Mouse (Mus musculus) limb, embryonic 15.5 days (tissue): ENCODE measurements around the gene Kat14. TPM values are rescaled to one million over a fixed set of nuclear protein-coding genes. Genes with fewer than 3 reads are reported as not detected.

ENCODE experiments used
- ATAC-seq: fragments of 200-750 bp; cut with Nextera tagmentation; 2 replicates; pipeline ENCODE4 v1.8.0; 2017; ENCODE audit warnings: low read depth, moderate TSS enrichment; ENCODE audit not compliant: insufficient number of reproducible peaks, low FRiP score, low TSS enrichment
- H3K27ac ChIP-seq: fragments of 300-500 bp; sonication (generic); 2 replicates; pipeline ENCODE4 v1.5.1; 2015; ENCODE audit warnings: moderate library complexity, mild to moderate bottlenecking, inconsistent platforms
- H3K27me3 ChIP-seq: fragments of 300-500 bp; sonication (generic); 2 replicates; pipeline ENCODE4 v1.6.1; 2015; ENCODE audit warnings: inconsistent platforms
- H3K36me3 ChIP-seq: fragments of 300-500 bp; sonication (generic); 2 replicates; pipeline ENCODE4 v1.6.1; 2015; ENCODE audit warnings: inconsistent platforms
- H3K4me1 ChIP-seq: fragments of 300-500 bp; sonication (generic); 2 replicates; pipeline ENCODE4 v1.6.1; 2015; ENCODE audit warnings: inconsistent platforms
- H3K4me2 ChIP-seq: fragments of 300-500 bp; sonication (generic); 2 replicates; pipeline ENCODE4 v1.6.1; 2015; ENCODE audit warnings: mild to moderate bottlenecking, inconsistent platforms
- H3K4me3 ChIP-seq: fragments of 300-500 bp; sonication (generic); 2 replicates; pipeline ENCODE4 v1.5.1; 2015; ENCODE audit warnings: mild to moderate bottlenecking, inconsistent platforms
- H3K9ac ChIP-seq: fragments of 300-500 bp; sonication (generic); 2 replicates; pipeline ENCODE4 v1.6.1; 2015; ENCODE audit warnings: inconsistent platforms
- H3K9me3 ChIP-seq: fragments of 300-500 bp; sonication (generic); 2 replicates; pipeline ENCODE4 v1.6.1; 2016; ENCODE audit warnings: inconsistent platforms
- WGBS: fragments of 180-500 bp; shearing (Covaris S2); methylation state at CpG from one replicate; pipeline ENCODE4 v1.1.7; 2015; 5-methylcytosine and 5-hydroxymethylcytosine counted together
- polyA plus RNA-seq: library from polyadenylated mRNA; unstranded; fragments of >200 nt; fragmentation: Nextera tagmentation; extraction: Ambion mirVana; gene quantifications from 2 replicates; pipeline ENCODE4 v1.2.1, GENCODE M21; 2015

Gene Kat14
- polyA plus RNA-seq, 1 experiment from 2014 or later, result 40.1 TPM

DNA sequence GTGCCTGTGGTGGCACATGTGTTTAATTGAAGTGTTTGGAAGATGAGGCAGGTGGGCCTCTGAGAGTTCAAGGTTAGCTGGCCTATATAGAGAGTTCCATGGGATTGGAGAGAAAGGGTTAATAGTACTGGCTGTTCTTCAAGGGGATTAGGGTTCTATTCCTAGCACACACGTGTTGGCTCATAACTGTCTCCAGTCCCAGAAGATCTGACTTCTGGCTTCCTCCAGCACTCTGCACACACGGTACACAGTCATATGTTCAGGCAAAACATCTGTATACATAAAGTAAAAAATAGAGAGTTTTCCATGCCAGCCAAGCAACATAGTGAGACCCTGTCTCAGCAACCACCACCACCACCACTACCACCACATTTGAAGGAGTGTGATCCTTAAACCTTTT is 17.5 kb downstream of the Kat14 start:
- Histone ChIP-seq H3K27me3 (no peaks in the 10 kb centered on the region), H3K4me2 (no peak overlapping the region), H3K9me3 (no peaks in the 10 kb centered on the region), H3K4me1 (no peaks in the 10 kb centered on the region), H3K4me3 (no peak overlapping the region), H3K36me3 (peaks cover 78% of the 10 kb centered on the region), H3K9ac (no peak overlapping the region), H3K27ac (no peak overlapping the region; the same call in 1 of the 2 replicates)
- WGBS, result 41% methylated on average over 2 of the region's 2 CpGs
- ATAC-seq, result no peak

- no peak for ATAC-seq
Observed at GRCm38 (mm10) chr2:144388416-144388815, 19.6 kb downstream of the Kat14 start.

DNA sequence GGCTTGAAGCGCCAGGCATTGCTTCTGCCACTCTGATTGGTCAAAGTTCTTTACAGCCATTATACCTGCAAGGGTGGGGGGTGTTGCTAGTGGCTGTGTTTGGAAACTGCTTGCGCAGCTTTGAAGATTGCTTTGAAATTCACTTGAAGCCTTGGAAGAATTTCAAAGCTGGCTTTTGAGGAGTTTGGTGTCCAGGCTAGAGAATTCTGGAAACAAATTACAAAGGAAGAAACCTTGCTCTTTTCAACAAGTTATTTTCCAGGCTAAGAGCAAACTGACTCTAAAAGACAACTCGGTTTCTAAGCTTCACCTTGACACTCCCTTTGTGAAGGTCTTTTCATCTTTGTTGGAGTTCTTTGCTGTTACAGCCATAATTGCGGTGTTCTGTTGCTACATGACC is 30.7 kb downstream of the Kat14 start:
- Histone ChIP-seq H3K36me3 (peaks cover 93% of the 10 kb centered on the region), H3K9ac (no peak overlapping the region), H3K4me1 (no peaks in the 10 kb centered on the region), H3K27ac (no peak overlapping the region), H3K4me3 (no peak overlapping the region), H3K9me3 (no peaks in the 10 kb centered on the region), H3K27me3 (no peaks in the 10 kb centered on the region), H3K4me2 (no peak overlapping the region)
- ATAC-seq, result no peak
- WGBS, result 85% methylated on average over 4 of the region's 4 CpGs

More at GRCm38 (mm10) chr2:144388416-144388815, 19.6 kb downstream of the Kat14 start:
- H3K27ac ChIP-seq, result no peak overlapping the region
- no peaks in the 10 kb centered on the region for H3K9me3 ChIP-seq
- no peak overlapping the region for H3K4me2 ChIP-seq
- no peaks in the 10 kb centered on the region for H3K27me3 ChIP-seq
- peaks cover 71% of the 10 kb centered on the region for H3K36me3 ChIP-seq
- H3K4me3 ChIP-seq, result no peak overlapping the region
- no peak overlapping the region for H3K9ac ChIP-seq
- H3K4me1 ChIP-seq, result no peaks in the 10 kb centered on the region
- WGBS, result 92% methylated on average over 3 of the region's 3 CpGs

GRCm38 (mm10) chr2:144400659-144401058 is 31.9 kb downstream of the Kat14 start:
- Histone ChIP-seq H3K4me3 (no peak overlapping the region), H3K9me3 (no peaks in the 10 kb centered on the region), H3K9ac (no peak overlapping the region), H3K27ac (no peak overlapping the region), H3K4me2 (no peak overlapping the region), H3K36me3 (peaks cover 91% of the 10 kb centered on the region), H3K4me1 (no peaks in the 10 kb centered on the region), H3K27me3 (no peaks in the 10 kb centered on the region)
- ATAC-seq, result no peak
- 86% methylated on average over 6 of the region's 6 CpGs for whole genome bisulfite sequencing

- H3K9ac ChIP-seq, result no peak overlapping the region
- H3K4me1 ChIP-seq, result no peaks in the 10 kb centered on the region
- H3K36me3 ChIP-seq, result peaks cover 52% of the 10 kb centered on the region
- no peak overlapping the region for H3K4me2 ChIP-seq
- ATAC-seq, result no peak
- no peaks in the 10 kb centered on the region for H3K9me3 ChIP-seq
- no peak overlapping the region for H3K27ac ChIP-seq
- H3K4me3 ChIP-seq, result no peak overlapping the region
- 85% methylated on average over 4 of the region's 4 CpGs for WGBS
- H3K27me3 ChIP-seq, result no peaks in the 10 kb centered on the region
Observed at GRCm38 (mm10) chr2:144409037-144409436, 40.3 kb downstream of the Kat14 start.

GRCm38 (mm10) chr2:144410603-144411002 is 41.8 kb downstream of the Kat14 start:
- H3K9ac ChIP-seq, result no peak overlapping the region
- H3K4me1 ChIP-seq, result no peaks in the 10 kb centered on the region
- WGBS, result 56% methylated on average over 3 of the region's 3 CpGs
- no peak for ATAC-seq
- no peaks in the 10 kb centered on the region for H3K9me3 ChIP-seq
- peaks cover 45% of the 10 kb centered on the region for H3K36me3 ChIP-seq
- no peak overlapping the region for H3K4me3 ChIP-seq
- no peaks in the 10 kb centered on the region for H3K27me3 ChIP-seq
- H3K27ac ChIP-seq, result no peak overlapping the region
- H3K4me2 ChIP-seq, result no peak overlapping the region

DNA sequence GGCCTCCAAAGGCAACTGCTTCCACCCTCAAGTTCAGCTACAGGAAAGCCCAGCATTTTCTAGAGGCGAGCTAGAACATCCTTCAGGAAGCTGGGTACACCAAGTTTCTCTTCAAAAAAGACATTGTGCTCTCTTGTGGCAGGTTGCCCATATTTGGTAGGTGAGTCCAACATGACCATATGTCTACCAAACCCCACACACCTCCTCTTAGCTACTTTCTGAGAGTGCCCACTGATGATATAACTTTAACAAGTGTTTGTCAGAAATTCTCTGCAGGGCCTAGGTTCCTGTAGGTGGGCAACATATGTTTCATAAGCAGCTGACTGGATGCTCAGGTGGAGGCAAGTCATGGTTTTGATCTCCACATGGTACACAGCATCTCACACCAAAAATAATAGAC is 45.9 kb downstream of the Kat14 start:
- no peak overlapping the region for H3K4me3 ChIP-seq
- H3K27me3 ChIP-seq, result no peaks in the 10 kb centered on the region
- peaks cover 15% of the 10 kb centered on the region for H3K36me3 ChIP-seq
- ATAC-seq, result no peak
- H3K27ac ChIP-seq, result no peak overlapping the region
- no peak overlapping the region for H3K9ac ChIP-seq
- H3K9me3 ChIP-seq, result no peaks in the 10 kb centered on the region
- WGBS, result 91% methylated on average over 1 of the region's 1 CpGs
- H3K4me2 ChIP-seq, result no peak overlapping the region
- H3K4me1 ChIP-seq, result peaks cover 5% of the 10 kb centered on the region; the same call in 1 of the 2 replicates

GRCm38 (mm10) chr2:144416859-144417258 is 48.1 kb downstream of the Kat14 start:
- H3K4me3 ChIP-seq, result no peak overlapping the region
- no peaks in the 10 kb centered on the region for H3K27me3 ChIP-seq
- peaks cover 5% of the 10 kb centered on the region; the same call in 1 of the 2 replicates for H3K4me1 ChIP-seq
- no peak overlapping the region for H3K27ac ChIP-seq
- H3K36me3 ChIP-seq, result peaks cover 11% of the 10 kb centered on the region
- H3K9ac ChIP-seq, result no peak overlapping the region
- no peaks in the 10 kb centered on the region for H3K9me3 ChIP-seq
- no peak overlapping the region for H3K4me2 ChIP-seq
- ATAC-seq, result no peak
- 36% methylated on average over 8 of the region's 8 CpGs for WGBS

GRCm38 (mm10) chr2:144418062-144418461 is 49.3 kb downstream of the Kat14 start:
- H3K9ac ChIP-seq, result no peak overlapping the region
- H3K36me3 ChIP-seq, result peaks cover 6% of the 10 kb centered on the region
- ATAC-seq, result no peak
- WGBS, result 24% methylated on average over 2 of the region's 2 CpGs
- peaks cover 5% of the 10 kb centered on the region; the same call in 1 of the 2 replicates for H3K4me1 ChIP-seq
- H3K27ac ChIP-seq, result no peak overlapping the region
- no peaks in the 10 kb centered on the region for H3K9me3 ChIP-seq
- H3K4me3 ChIP-seq, result no peak overlapping the region
- H3K27me3 ChIP-seq, result no peaks in the 10 kb centered on the region
- H3K4me2 ChIP-seq, result no peak overlapping the region

- H3K4me3 ChIP-seq, result no peak overlapping the region
- H3K27me3 ChIP-seq, result no peaks in the 10 kb centered on the region
- ATAC-seq, result no peak
- no peak overlapping the region for H3K4me2 ChIP-seq
- no peak overlapping the region for H3K27ac ChIP-seq
- no peak overlapping the region for H3K9ac ChIP-seq
- no peaks in the 10 kb centered on the region for H3K36me3 ChIP-seq
- 51% methylated on average over 10 of the region's 10 CpGs for WGBS
- H3K9me3 ChIP-seq, result no peaks in the 10 kb centered on the region
- H3K4me1 ChIP-seq, result no peaks in the 10 kb centered on the region; the same call in 1 of the 2 replicates
Observed at GRCm38 (mm10) chr2:144422094-144422675, 53.4 kb downstream of the Kat14 start.

DNA sequence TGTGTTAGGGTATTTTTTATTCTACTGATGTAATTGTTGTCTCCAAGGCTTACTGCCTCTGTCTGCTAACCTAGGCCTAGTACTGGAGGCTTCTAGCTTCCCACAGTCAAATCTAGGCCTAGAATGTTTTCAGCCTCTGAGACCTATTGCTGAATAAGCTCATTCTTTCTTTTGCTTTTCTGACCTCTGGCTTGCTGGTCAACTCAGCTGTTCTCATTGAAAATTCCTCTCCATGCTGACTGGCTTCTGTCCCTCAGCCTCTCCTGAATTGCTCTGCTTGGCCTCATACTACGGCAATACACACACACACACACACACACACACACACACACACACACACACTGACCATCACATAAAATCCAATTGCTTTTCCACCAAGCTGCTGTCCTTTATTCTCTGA is 57.0 kb downstream of the Kat14 start:
- H3K4me1 ChIP-seq, result no peaks in the 10 kb centered on the region; the same call in 1 of the 2 replicates
- no peak overlapping the region for H3K27ac ChIP-seq
- 62% methylated on average over 1 of the region's 1 CpGs for WGBS
- no peak overlapping the region for H3K4me3 ChIP-seq
- H3K9me3 ChIP-seq, result no peaks in the 10 kb centered on the region
- no peaks in the 10 kb centered on the region for H3K36me3 ChIP-seq
- H3K4me2 ChIP-seq, result no peak overlapping the region
- no peak for ATAC-seq
- H3K9ac ChIP-seq, result no peak overlapping the region
- no peaks in the 10 kb centered on the region for H3K27me3 ChIP-seq

DNA sequence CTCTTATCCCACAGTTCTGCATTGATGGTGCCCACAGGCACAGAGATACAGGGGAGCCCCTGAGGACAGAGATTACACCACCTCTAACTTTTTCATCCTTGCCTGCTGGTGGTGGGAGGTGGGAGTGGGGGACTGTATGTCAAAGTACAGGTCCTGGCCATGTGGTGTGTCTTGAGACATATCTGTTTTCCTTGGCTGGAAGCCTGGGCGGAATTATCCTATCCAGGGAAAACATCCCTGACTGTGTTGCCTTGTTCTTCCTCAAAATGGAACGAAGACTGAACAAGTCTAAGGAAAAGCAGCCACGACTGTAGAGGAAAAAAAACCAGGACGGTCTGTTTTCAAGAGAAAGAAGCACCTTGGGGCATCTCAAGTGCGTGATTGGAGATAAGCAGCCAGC is 59.1 kb downstream of the Kat14 start:
- Histone ChIP-seq H3K4me2 (no peak overlapping the region), H3K27ac (no peak overlapping the region), H3K9me3 (no peaks in the 10 kb centered on the region), H3K4me1 (no peaks in the 10 kb centered on the region), H3K4me3 (no peak overlapping the region), H3K36me3 (no peaks in the 10 kb centered on the region), H3K9ac (no peak overlapping the region), H3K27me3 (no peaks in the 10 kb centered on the region)
- WGBS, result 67% methylated on average over 5 of the region's 5 CpGs
- ATAC-seq, result no peak

GRCm38 (mm10) chr2:144428659-144429058 is 59.9 kb downstream of the Kat14 start:
- Histone ChIP-seq H3K4me3 (no peak overlapping the region), H3K4me1 (no peaks in the 10 kb centered on the region), H3K9me3 (no peaks in the 10 kb centered on the region), H3K27ac (no peak overlapping the region), H3K36me3 (no peaks in the 10 kb centered on the region), H3K9ac (no peak overlapping the region), H3K4me2 (no peak overlapping the region), H3K27me3 (no peaks in the 10 kb centered on the region)
- no peak for ATAC-seq
- 81% methylated on average over 8 of the region's 8 CpGs for WGBS
